Mouse (Mus musculus): ENCODE data around the gene Gm9747. TPM values are rescaled to one million over a fixed set of nuclear protein-coding genes. Genes with fewer than 3 reads are reported as not detected.
A peak's percentile ranks its signal among the peaks of the same experiment; 100 is the strongest.

Gm9747 gene
- total and polyA plus RNA-seq, 2 experiments = 0.05 TPM; not detected in 1

DNA sequence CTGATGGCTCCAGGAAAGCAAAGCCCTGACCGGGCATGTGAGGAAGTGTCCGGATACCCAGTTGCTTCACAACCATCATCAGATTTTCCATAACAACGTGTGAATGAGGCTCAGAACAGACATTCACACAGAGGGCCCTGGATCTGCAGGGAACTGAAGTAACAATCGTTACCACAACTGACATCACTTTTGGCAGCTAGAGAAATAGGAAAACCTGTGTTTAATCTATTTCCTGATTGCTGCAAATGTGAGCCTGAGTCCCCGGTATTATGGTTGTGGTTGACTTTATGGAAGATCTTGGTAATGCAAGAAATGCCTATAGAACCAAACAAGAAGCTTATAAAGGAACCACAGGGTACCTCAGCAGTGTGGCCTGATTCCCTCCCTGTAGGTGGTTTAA is 12.1 kb downstream of the Gm9747 start:
- 63% methylated on average over 5 of the region's 5 CpGs for WGBS
- no peak for DNase-seq (ENCODE audit: extremely low read depth, low read depth, low spot score)
- no peak for TF ChIP-seq CTCF (IDR thresholded peaks at IDR 0.05; ENCODE audit: low read depth, low read length)
- no peak for TF ChIP-seq POLR2A (IDR thresholded peaks at IDR 0.05; ENCODE audit: extremely low read depth, insufficient read depth, low read length)

DNA sequence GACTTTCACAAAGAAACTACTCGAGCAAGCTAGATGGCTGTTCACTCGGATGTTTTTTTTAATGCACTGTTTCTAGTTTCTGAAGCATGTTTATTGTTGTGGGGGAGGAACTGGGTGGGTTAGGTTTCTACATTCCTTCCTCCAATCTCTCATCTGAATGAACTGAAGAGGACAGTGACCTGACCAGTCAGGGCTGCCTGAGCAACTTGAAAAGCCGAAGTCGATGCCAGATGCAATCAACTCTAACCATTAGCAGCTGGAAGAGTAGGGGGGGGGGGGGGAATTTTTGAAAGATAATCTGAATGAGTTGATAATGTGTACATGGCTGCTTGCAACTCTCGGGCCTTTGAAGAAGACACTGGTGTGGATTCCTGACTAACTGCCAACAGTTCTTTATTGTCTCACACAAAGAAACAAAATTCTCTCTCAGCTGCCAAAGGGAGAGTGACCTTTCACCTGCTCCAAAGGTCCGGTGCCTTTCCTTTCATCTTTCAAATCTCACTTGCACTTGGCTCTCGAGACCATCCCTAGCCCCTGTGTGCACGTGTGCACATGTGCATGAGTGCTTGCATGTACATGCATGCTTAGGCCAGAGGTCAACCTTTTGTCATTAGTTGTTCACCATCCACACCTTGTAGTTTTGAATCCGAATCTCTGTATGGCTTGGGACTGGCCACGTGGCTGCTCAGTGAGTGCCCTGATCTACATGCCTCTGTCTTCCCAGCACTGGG is 14.5 kb downstream of the Gm9747 start:
- no peaks in the 10 kb centered on the region for H3K27me3 ChIP-seq (ENCODE audit: control insufficient read depth, insufficient read depth, low read length)
- peaks cover 19% of the 10 kb centered on the region for H3K4me1 ChIP-seq (ENCODE audit: control insufficient read depth, insufficient read depth, low read length)
- peak; percentile 96 for DNase-seq (ENCODE audit: extremely low read depth, low read depth, low spot score)
- no peak overlapping the region for H3K9ac ChIP-seq (ENCODE audit: low read depth, low read length)
- no peaks in the 10 kb centered on the region for H3K36me3 ChIP-seq (ENCODE audit: control insufficient read depth, insufficient read depth, low read length)
- no peak overlapping the region for H3K4me3 ChIP-seq (ENCODE audit: insufficient read depth, low read depth, low read length)
- H3K79me2 ChIP-seq (ENCODE audit: control insufficient read depth, insufficient read depth, low read length) = peaks cover 14% of the 10 kb centered on the region; the same call in 1 of the 2 replicates
- TF ChIP-seq CTCF (IDR thresholded peaks at IDR 0.05; ENCODE audit: low read depth, low read length) (no peak), POLR2A (IDR thresholded peaks at IDR 0.05; ENCODE audit: extremely low read depth, insufficient read depth, low read length) (no peak)
- WGBS = 19% methylated on average over 10 of the region's 10 CpGs
- peak overlapping the region; percentile 58 for H3K27ac ChIP-seq (replicated peaks; ENCODE audit: insufficient read depth, low read depth, low read length)

More for the DNA sequence above, 12.1 kb downstream of the Gm9747 start:
- Histone ChIP-seq H3K27me3 (ENCODE audit: control insufficient read depth, insufficient read depth, low read length) (no peaks in the 10 kb centered on the region), H3K27ac (replicated peaks; ENCODE audit: insufficient read depth, low read depth, low read length) (no peak overlapping the region), H3K9ac (ENCODE audit: low read depth, low read length) (no peak overlapping the region), H3K4me3 (ENCODE audit: insufficient read depth, low read depth, low read length) (no peak overlapping the region), H3K36me3 (ENCODE audit: control insufficient read depth, insufficient read depth, low read length) (no peaks in the 10 kb centered on the region), H3K4me1 (ENCODE audit: control insufficient read depth, insufficient read depth, low read length) (peaks cover 20% of the 10 kb centered on the region), H3K79me2 (ENCODE audit: control insufficient read depth, insufficient read depth, low read length) (peaks cover 8% of the 10 kb centered on the region; the same call in 1 of the 2 replicates)

DNA sequence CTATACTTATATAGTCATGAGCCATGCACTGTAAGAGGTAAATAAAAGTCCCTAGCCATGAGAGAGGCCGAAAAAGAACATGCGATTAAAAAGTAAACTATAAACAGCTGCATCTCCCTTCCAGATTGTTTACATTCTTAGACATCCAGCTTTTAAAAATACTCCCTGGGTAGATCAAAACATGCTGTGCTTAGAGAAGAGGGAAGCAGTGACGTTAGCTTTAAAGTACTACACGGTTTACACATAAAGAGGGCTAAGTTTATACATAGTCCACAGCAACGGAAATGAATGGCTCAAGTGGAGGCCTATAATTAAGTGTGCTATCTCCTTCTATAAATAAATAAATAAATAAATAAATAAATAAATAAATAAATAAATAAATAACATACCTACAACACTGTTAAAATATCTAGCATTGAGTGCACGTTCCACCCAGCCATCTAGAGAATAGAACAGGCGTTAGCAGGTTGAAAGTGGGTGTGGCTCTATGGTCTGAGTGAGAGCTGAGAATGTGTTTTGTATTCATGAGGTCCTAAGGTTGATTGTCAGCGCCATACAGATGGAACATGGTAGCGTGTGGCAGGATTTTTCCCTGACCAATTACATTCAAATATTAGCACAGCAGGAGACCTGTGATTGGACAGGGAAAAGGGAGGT is 21.0 kb downstream of the Gm9747 start:
- Histone ChIP-seq H3K79me2 (ENCODE audit: control insufficient read depth, insufficient read depth, low read length) (peaks cover 16% of the 10 kb centered on the region; the same call in 1 of the 2 replicates), H3K4me3 (ENCODE audit: insufficient read depth, low read depth, low read length) (no peak overlapping the region), H3K27me3 (ENCODE audit: control insufficient read depth, insufficient read depth, low read length) (no peaks in the 10 kb centered on the region), H3K36me3 (ENCODE audit: control insufficient read depth, insufficient read depth, low read length) (0 out of 2 replicates have a peak, but pooled peaks cover 3% of the 10 kb centered on the region), H3K27ac (replicated peaks; ENCODE audit: insufficient read depth, low read depth, low read length) (no peak overlapping the region), H3K4me1 (ENCODE audit: control insufficient read depth, insufficient read depth, low read length) (peaks cover 4% of the 10 kb centered on the region; the same call in 1 of the 2 replicates), H3K9ac (ENCODE audit: low read depth, low read length) (no peak overlapping the region)
- TF ChIP-seq POLR2A (IDR thresholded peaks at IDR 0.05; ENCODE audit: extremely low read depth, insufficient read depth, low read length) (no peak), CTCF (IDR thresholded peaks at IDR 0.05; ENCODE audit: low read depth, low read length) (no peak)
- WGBS = 88% methylated on average over 9 of the region's 9 CpGs
- no peak for DNase-seq (ENCODE audit: extremely low read depth, low read depth, low spot score)

DNA sequence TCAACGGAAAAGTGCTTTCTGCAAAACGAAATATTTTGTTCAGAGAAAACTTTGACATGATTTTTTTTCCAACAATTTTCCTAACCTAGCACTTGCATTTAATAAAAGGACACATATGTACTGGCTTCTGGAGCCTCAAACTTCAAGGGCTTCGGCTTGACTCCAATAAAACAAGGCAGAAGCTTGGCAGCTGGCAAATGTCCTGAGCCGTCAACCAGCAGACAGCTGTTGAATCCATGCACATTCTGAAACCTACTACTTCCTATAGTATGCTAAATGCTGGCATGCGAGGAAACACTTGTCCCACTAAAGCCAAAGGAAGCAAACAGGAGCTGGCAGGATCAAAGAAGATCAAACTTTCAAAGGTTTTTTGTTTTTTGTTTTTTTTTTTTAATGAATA is 24.5 kb downstream of the Gm9747 start:
- peaks cover 16% of the 10 kb centered on the region; the same call in 1 of the 2 replicates for H3K79me2 ChIP-seq (ENCODE audit: control insufficient read depth, insufficient read depth, low read length)
- DNase-seq (ENCODE audit: extremely low read depth, low read depth, low spot score) = no peak
- H3K27ac ChIP-seq (replicated peaks; ENCODE audit: insufficient read depth, low read depth, low read length) = no peak overlapping the region
- no peak overlapping the region for H3K4me3 ChIP-seq (ENCODE audit: insufficient read depth, low read depth, low read length)
- peaks cover 3% of the 10 kb centered on the region; the same call in 1 of the 2 replicates for H3K4me1 ChIP-seq (ENCODE audit: control insufficient read depth, insufficient read depth, low read length)
- no peaks in the 10 kb centered on the region for H3K27me3 ChIP-seq (ENCODE audit: control insufficient read depth, insufficient read depth, low read length)
- 63% methylated on average over 5 of the region's 5 CpGs for WGBS
- no peak for TF ChIP-seq POLR2A (IDR thresholded peaks at IDR 0.05; ENCODE audit: extremely low read depth, insufficient read depth, low read length)
- TF ChIP-seq CTCF (IDR thresholded peaks at IDR 0.05; ENCODE audit: low read depth, low read length) = no peak
- H3K9ac ChIP-seq (ENCODE audit: low read depth, low read length) = no peak overlapping the region
- 0 out of 2 replicates have a peak, but pooled peaks cover 3% of the 10 kb centered on the region for H3K36me3 ChIP-seq (ENCODE audit: control insufficient read depth, insufficient read depth, low read length)

DNA sequence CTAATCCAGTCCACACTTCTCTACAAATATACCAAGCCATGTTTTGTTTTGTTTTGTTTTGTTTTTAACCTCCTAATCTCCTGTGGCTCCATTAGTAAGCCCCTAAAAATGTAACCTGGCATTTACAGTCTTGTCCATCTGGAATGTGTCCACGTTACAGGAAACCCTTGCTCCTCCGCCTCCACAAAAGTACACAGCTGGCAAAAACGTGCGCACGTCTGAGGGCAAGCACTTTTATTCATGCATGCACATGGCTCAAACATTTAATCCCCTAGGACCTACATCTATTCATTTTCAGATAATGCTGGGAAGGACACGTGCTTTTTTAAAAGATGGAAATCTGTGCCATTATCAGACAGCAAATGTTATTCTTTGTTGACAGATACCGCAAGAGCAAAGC is 25.4 kb downstream of the Gm9747 start:
- Histone ChIP-seq H3K9ac (ENCODE audit: low read depth, low read length) (no peak overlapping the region), H3K79me2 (ENCODE audit: control insufficient read depth, insufficient read depth, low read length) (peaks cover 17% of the 10 kb centered on the region; the same call in 1 of the 2 replicates), H3K27ac (replicated peaks; ENCODE audit: insufficient read depth, low read depth, low read length) (no peak overlapping the region), H3K4me3 (ENCODE audit: insufficient read depth, low read depth, low read length) (no peak overlapping the region), H3K4me1 (ENCODE audit: control insufficient read depth, insufficient read depth, low read length) (peaks cover 3% of the 10 kb centered on the region; the same call in 1 of the 2 replicates), H3K36me3 (ENCODE audit: control insufficient read depth, insufficient read depth, low read length) (0 out of 2 replicates have a peak, but pooled peaks cover 3% of the 10 kb centered on the region), H3K27me3 (ENCODE audit: control insufficient read depth, insufficient read depth, low read length) (no peaks in the 10 kb centered on the region)
- peak; percentile 62 for DNase-seq (ENCODE audit: extremely low read depth, low read depth, low spot score)
- 18% methylated on average over 7 of the region's 7 CpGs for WGBS
- no peak for TF ChIP-seq POLR2A (IDR thresholded peaks at IDR 0.05; ENCODE audit: extremely low read depth, insufficient read depth, low read length)
- no peak for TF ChIP-seq CTCF (IDR thresholded peaks at IDR 0.05; ENCODE audit: low read depth, low read length)
